Mouse (Mus musculus): ENCODE measurements around the gene 1110004F10Rik. TPM values are rescaled to one million over a fixed set of nuclear protein-coding genes. Genes with fewer than 3 reads are reported as not detected.
A peak's percentile ranks its signal among the peaks of the same experiment; 100 is the strongest.
"Not testable (repeated sequence)": the region's sequence is repeated elsewhere in the genome, so short reads cannot be mapped to it uniquely, and the experiment has no call there.

The 1110004F10Rik gene
- polyA plus RNA-seq, 1 experiment from 2014 or later, result 251 TPM

GRCm38 (mm10) chr7:116038024-116038423 is 1.2 kb upstream of the 1110004F10Rik start:
- peaks cover 17% of the 10 kb centered on the region for H3K4me1 ChIP-seq (replicated peaks; ENCODE audit: insufficient read depth, low read length)
- ATAC-seq (replicated peaks; ENCODE audit: low FRiP score, low read depth), result no peak
- no peak overlapping the region for H3K4me3 ChIP-seq (replicated peaks; ENCODE audit: low read depth, low read length)
- no peaks in the 10 kb centered on the region for H3K36me3 ChIP-seq (ENCODE audit: insufficient read depth, low read length)
- TF ChIP-seq CTCF (IDR thresholded peaks at IDR 0.05; ENCODE audit: low read depth), result no peak
- H3K4me2 ChIP-seq (ENCODE audit: low read length), result peak overlapping the region; percentile 16; the same call in 1 of the 2 replicates
- peaks cover 40% of the 10 kb centered on the region for H3K27me3 ChIP-seq (ENCODE audit: insufficient read depth, low read length)
- no peak for DNase-seq (ENCODE audit: low spot score)
- H3K9ac ChIP-seq (ENCODE audit: low read depth, low read length), result no peak overlapping the region
- H3K9me3 ChIP-seq (replicated peaks; ENCODE audit: low read length), result no peaks in the 10 kb centered on the region
- 3% methylated on average over 13 of the region's 13 CpGs for WGBS
- no peak overlapping the region for H3K27ac ChIP-seq

- TF ChIP-seq CTCF (IDR thresholded peaks at IDR 0.05; ENCODE audit: low read depth), result no peak
Measured at GRCm38 (mm10) chr7:116038511-116038910, 686 bp upstream of the 1110004F10Rik start, which contains the start of gene Sox6. Gene Sox6, minus strand, starts transcription at chr7:116038796.

DNA sequence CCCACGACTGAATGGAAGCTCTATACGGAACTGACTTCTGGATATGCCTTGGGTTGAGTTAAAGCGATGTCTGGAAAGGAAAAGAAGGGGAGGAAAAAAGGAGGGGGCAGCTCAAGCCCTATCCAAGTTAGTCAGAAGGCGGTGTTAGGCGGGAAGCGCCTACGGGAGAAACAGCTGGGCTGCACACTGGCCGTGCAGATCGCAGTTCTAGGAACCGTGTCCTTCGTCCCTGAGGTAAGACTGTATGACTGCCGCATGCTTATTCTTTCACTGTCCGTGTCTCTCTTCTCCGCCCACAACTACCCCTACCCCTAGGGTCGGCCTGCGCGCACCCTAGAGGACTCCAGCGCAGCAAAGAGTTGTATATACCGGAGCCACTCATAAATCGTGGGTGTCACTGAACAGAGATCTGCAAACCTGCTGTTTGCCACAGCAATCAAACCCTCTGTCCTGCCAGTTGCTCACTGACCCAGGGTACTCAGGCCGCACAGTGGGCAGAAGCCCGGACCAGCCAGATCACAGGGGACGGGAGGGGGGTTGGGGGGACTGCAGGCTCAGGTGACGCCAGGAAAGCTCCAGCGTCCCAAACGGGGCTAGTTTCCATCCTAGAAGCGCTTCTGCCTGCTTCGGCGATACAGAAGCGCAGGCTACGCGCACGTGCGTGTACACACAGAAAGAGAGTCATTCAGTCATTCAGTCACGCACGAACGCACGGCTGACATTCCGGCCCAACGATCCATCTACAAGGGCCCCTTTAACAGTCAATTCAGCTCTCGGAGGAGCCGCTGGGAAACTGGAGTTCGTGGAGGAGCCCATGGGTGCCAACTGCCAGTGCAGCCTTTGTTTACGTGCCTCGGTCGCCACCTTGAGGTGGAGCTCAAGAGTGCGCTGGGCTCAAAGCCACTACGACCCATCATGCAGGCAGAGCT is 605 bp downstream of the 1110004F10Rik start:
- peaks cover 38% of the 10 kb centered on the region for H3K27me3 ChIP-seq (ENCODE audit: insufficient read depth, low read length)
- no peaks in the 10 kb centered on the region for H3K9me3 ChIP-seq (replicated peaks; ENCODE audit: low read length)

More at GRCm38 (mm10) chr7:116038511-116038910, 686 bp upstream of the 1110004F10Rik start, which contains the start of gene Sox6:
- WGBS, result 1% methylated on average over 11 of the region's 11 CpGs
- H3K9me3 ChIP-seq (replicated peaks; ENCODE audit: low read length), result no peaks in the 10 kb centered on the region
- 0 out of 2 replicates have a peak within 1 kb of the TSS, but pooled peaks have one; percentile 27 for H3K9ac ChIP-seq (ENCODE audit: low read depth, low read length)
- no peak within 1 kb of the TSS for H3K27ac ChIP-seq
- peak; percentile 61 for DNase-seq (ENCODE audit: low spot score)
- peaks cover 40% of the 10 kb centered on the region for H3K27me3 ChIP-seq (ENCODE audit: insufficient read depth, low read length)
- H3K4me2 ChIP-seq (ENCODE audit: low read length), result peak within 1 kb of the TSS; percentile 85
- H3K36me3 ChIP-seq (ENCODE audit: insufficient read depth, low read length), result no peaks in the 10 kb centered on the region
- peak within 1 kb of the TSS; percentile 37 for H3K4me3 ChIP-seq (replicated peaks; ENCODE audit: low read depth, low read length)
- peaks cover 17% of the 10 kb centered on the region for H3K4me1 ChIP-seq (replicated peaks; ENCODE audit: insufficient read depth, low read length)
- ATAC-seq (replicated peaks; ENCODE audit: low FRiP score, low read depth), result no peak

DNA sequence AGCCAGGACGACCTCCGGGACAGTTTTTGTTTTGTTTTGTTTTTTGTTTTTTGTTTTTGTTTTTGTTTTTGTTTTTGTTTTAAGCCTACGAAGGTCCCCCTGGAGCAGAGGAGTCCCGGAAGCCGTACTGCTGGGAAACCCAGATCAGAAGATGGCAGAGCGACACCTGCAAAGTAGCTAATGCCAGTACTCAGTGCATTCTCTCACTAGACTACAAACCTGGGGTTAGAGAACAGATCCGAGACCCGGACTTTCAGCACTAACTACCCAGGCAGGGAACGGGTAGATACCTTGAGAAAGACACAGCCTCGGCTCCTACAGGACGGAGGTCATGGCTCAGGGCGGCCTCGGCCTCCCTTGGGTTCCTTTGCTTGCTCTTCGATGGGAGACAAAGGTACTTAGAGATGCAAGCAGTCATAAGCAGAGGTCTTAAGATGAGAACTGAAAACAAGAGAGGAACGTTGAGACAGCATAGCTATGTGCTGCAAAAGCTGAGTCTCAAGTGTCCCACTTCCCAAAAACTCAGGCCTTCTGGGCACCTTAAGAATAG is 1.3 kb downstream of the 1110004F10Rik start:
- no peak for TF ChIP-seq CTCF (IDR thresholded peaks at IDR 0.05; ENCODE audit: low read depth)
- no peak overlapping the region for H3K4me3 ChIP-seq (replicated peaks; ENCODE audit: low read depth, low read length)
- H3K36me3 ChIP-seq (ENCODE audit: insufficient read depth, low read length), result no peaks in the 10 kb centered on the region
- no peak overlapping the region; the same call in 1 of the 2 replicates for H3K9ac ChIP-seq (ENCODE audit: low read depth, low read length)
- H3K9me3 ChIP-seq (replicated peaks; ENCODE audit: low read length), result no peaks in the 10 kb centered on the region
- ATAC-seq (replicated peaks; ENCODE audit: low FRiP score, low read depth), result no peak
- DNase-seq (ENCODE audit: low spot score), result no peak
- peaks cover 11% of the 10 kb centered on the region for H3K4me1 ChIP-seq (replicated peaks; ENCODE audit: insufficient read depth, low read length)
- H3K4me2 ChIP-seq (ENCODE audit: low read length), result peak overlapping the region; percentile 85
- H3K27me3 ChIP-seq (ENCODE audit: insufficient read depth, low read length), result peaks cover 30% of the 10 kb centered on the region
- WGBS, result 20% methylated on average over 15 of the region's 15 CpGs
- no peak overlapping the region for H3K27ac ChIP-seq

More for the DNA sequence above, 605 bp downstream of the 1110004F10Rik start:
- Histone ChIP-seq H3K4me1 (replicated peaks; ENCODE audit: insufficient read depth, low read length) (peaks cover 11% of the 10 kb centered on the region), H3K9ac (ENCODE audit: low read depth, low read length) (0 out of 2 replicates have a peak overlapping the region, but pooled peaks have one; percentile 27), H3K36me3 (ENCODE audit: insufficient read depth, low read length) (no peaks in the 10 kb centered on the region), H3K27ac (no peak overlapping the region), H3K4me3 (replicated peaks; ENCODE audit: low read depth, low read length) (peak overlapping the region; percentile 37), H3K4me2 (ENCODE audit: low read length) (peak overlapping the region; percentile 85)
- peak; percentile 89 for DNase-seq (ENCODE audit: low spot score)
- peak; percentile 78 for ATAC-seq (replicated peaks; ENCODE audit: low FRiP score, low read depth)
- TF ChIP-seq CTCF (IDR thresholded peaks at IDR 0.05; ENCODE audit: low read depth), result peak; percentile 92
- WGBS, result under 1% methylated on average over 48 of the region's 48 CpGs

DNA sequence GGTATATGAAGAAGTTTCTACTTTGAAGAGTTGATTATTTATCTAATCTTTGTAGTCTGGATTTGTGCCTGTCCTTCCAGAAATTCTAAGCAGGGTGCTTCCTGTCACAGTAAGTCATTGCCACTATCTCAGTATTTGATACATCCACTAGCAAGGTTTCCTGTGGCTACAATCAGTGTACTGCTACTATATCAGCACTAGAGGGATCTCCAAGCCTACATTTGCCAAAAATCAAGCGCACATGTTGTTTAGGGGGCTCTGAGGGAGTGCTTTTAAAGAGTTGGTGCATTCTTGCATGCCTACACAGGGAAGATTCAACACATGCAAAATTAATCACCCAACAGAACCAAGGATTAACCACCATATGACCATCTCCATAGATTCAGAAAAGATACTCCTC is 21.5 kb downstream of the 1110004F10Rik start:
- H3K9ac ChIP-seq (ENCODE audit: low read depth, low read length), result no peak overlapping the region
- H3K36me3 ChIP-seq (ENCODE audit: insufficient read depth, low read length), result no peaks in the 10 kb centered on the region
- H3K4me3 ChIP-seq (replicated peaks; ENCODE audit: low read depth, low read length), result no peak overlapping the region
- DNase-seq (ENCODE audit: low spot score) (peak; percentile 3), ATAC-seq (replicated peaks; ENCODE audit: low FRiP score, low read depth) (no peak)
- no peaks in the 10 kb centered on the region for H3K27me3 ChIP-seq (ENCODE audit: insufficient read depth, low read length)
- H3K4me2 ChIP-seq (ENCODE audit: low read length), result no peak overlapping the region
- H3K27ac ChIP-seq, result no peak overlapping the region
- H3K9me3 ChIP-seq (replicated peaks; ENCODE audit: low read length), result no peaks in the 10 kb centered on the region
- peak; percentile 50 for TF ChIP-seq CTCF (IDR thresholded peaks at IDR 0.05; ENCODE audit: low read depth)
- H3K4me1 ChIP-seq (replicated peaks; ENCODE audit: insufficient read depth, low read length), result no peaks in the 10 kb centered on the region
- 66% methylated on average over 1 of the region's 1 CpGs for WGBS

DNA sequence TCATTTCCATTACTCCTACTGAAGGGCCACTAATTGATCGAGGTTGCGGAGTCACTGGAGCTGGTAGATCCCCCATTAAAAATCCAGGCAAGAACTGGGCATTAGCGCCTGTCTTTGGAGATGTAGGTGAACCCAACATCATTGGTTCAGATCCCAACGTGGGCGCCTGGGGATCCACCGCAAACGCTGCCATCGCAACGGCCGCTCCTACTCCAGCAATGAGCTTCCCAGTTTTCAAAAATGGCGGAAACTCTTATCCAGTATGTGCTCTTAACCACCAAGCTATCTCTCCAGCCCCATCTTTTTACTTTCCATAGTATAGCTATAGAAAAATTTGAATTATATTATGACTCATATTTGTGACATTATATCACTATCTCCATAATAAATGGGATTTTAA is 45.2 kb downstream of the 1110004F10Rik start, which contains the start of gene Gm4353:
Gene Gm4353, minus strand, starts transcription at position 270 of the 400 bp plus-strand sequence.
- not testable (repeated sequence) for H3K27ac ChIP-seq; H3K9ac ChIP-seq (ENCODE audit: low read depth, low read length); H3K9me3 ChIP-seq (replicated peaks; ENCODE audit: low read length); H3K4me1 ChIP-seq (replicated peaks; ENCODE audit: insufficient read depth, low read length); DNase-seq (ENCODE audit: low spot score); H3K27me3 ChIP-seq (ENCODE audit: insufficient read depth, low read length); H3K4me3 ChIP-seq (replicated peaks; ENCODE audit: low read depth, low read length); H3K4me2 ChIP-seq (ENCODE audit: low read length); ATAC-seq (replicated peaks; ENCODE audit: low FRiP score, low read depth); H3K36me3 ChIP-seq (ENCODE audit: insufficient read depth, low read length)
- WGBS, result 97% methylated on average over 11 of the region's 11 CpGs
